Mouse (Mus musculus) hindbrain, embryonic 13.5 days (tissue): ENCODE measurements around the gene Rlbp1. TPM values are rescaled to one million over a fixed set of nuclear protein-coding genes. Genes with fewer than 3 reads are reported as not detected.

Experiments
- ATAC-seq: fragments of 200-750 bp; cut with Nextera tagmentation; 2 replicates; pipeline ENCODE4 v1.8.0; 2017; ENCODE audit warnings: moderate TSS enrichment; ENCODE audit not compliant: low FRiP score
- H3K27ac ChIP-seq: fragments of 300-500 bp; sonication (generic); 2 replicates; pipeline ENCODE4 v1.5.1; 2015; ENCODE audit warnings: inconsistent platforms, mild to moderate bottlenecking, moderate library complexity
- H3K27me3 ChIP-seq: fragments of 300-500 bp; sonication (generic); 2 replicates; pipeline ENCODE4 v1.6.1; 2015; ENCODE audit warnings: mild to moderate bottlenecking, inconsistent platforms
- H3K36me3 ChIP-seq: fragments of 300-500 bp; sonication (generic); 2 replicates; pipeline ENCODE4 v1.6.1; 2015; ENCODE audit warnings: mild to moderate bottlenecking, inconsistent platforms
- H3K4me1 ChIP-seq: fragments of 300-500 bp; sonication (generic); replicated peaks from 2 replicates; pipeline ENCODE4 v1.6.1; 2015; ENCODE audit warnings: inconsistent platforms
- H3K4me2 ChIP-seq: fragments of 300-500 bp; sonication (generic); 2 replicates; pipeline ENCODE4 v1.6.1; 2015; ENCODE audit warnings: inconsistent platforms, mild to moderate bottlenecking, moderate library complexity
- H3K4me3 ChIP-seq: fragments of 300-500 bp; sonication (generic); 2 replicates; pipeline ENCODE4 v1.5.1; 2015; ENCODE audit warnings: mild to moderate bottlenecking, inconsistent platforms
- H3K9ac ChIP-seq: fragments of 300-500 bp; sonication (generic); 2 replicates; pipeline ENCODE4 v1.6.1; 2015; ENCODE audit warnings: mild to moderate bottlenecking, inconsistent platforms
- H3K9me3 ChIP-seq: fragments of 300-500 bp; sonication (generic); 2 replicates; pipeline ENCODE4 v1.6.1; 2016; ENCODE audit warnings: inconsistent platforms
- WGBS: fragments of 180-500 bp; shearing (Covaris S2); methylation state at CpG from one replicate; pipeline ENCODE4 v1.1.7; 2015; 5-methylcytosine and 5-hydroxymethylcytosine counted together
- polyA plus RNA-seq: library from polyadenylated mRNA; unstranded; fragments of >200 nt; fragmentation: Nextera tagmentation; extraction: Ambion mirVana; gene quantifications from 2 replicates; pipeline ENCODE4 v1.2.1, GENCODE M21; 2015

Gene Rlbp1
- polyA plus RNA-seq, 1 experiment from 2014 or later, result 21.9 TPM

GRCm38 (mm10) chr7:79347108-79347813, 39.6 kb downstream of the Rlbp1 start:
- Histone ChIP-seq H3K27me3 (no peaks in the 10 kb centered on the region), H3K27ac (no peak overlapping the region; the same call in none of the 2 replicates), H3K4me1 (0 out of 2 replicates have a peak, but pooled peaks cover 8% of the 10 kb centered on the region), H3K36me3 (peaks cover 57% of the 10 kb centered on the region), H3K9ac (no peak overlapping the region), H3K4me3 (no peak overlapping the region), H3K9me3 (no peaks in the 10 kb centered on the region), H3K4me2 (no peak overlapping the region)
- WGBS, result 77% methylated on average over 13 of the region's 13 CpGs
- no peak for ATAC-seq

DNA sequence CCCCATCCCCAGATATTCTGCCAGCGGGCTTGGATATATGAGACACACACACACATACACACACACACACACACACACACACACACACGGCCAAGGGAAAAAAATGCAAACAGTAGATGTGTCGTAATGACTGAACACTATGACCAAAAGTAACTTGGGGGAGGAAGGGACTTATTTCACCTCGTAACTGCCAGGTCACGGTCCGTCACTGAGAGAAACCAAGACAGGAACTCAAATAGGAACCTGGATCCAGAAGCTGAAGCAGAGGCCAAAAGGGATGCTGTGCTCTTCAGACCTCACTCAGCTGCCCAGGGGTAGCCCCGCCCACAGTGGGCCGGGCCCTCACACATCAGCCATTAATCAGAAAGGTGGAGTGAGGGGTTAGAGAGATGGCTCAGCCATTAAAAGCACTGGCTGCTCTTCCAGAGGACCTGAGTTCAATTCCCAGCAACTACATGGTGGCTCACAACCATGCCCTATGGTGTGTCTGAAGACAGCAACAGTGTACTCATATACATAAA, 40.2 kb downstream of the Rlbp1 start:
- H3K9ac ChIP-seq, result no peak overlapping the region
- no peaks in the 10 kb centered on the region for H3K9me3 ChIP-seq
- H3K4me2 ChIP-seq, result no peak overlapping the region
- no peak overlapping the region for H3K4me3 ChIP-seq
- no peak for ATAC-seq
- H3K4me1 ChIP-seq, result 0 out of 2 replicates have a peak, but pooled peaks cover 8% of the 10 kb centered on the region
- H3K36me3 ChIP-seq, result peaks cover 50% of the 10 kb centered on the region
- WGBS, result 77% methylated on average over 8 of the region's 8 CpGs
- no peaks in the 10 kb centered on the region for H3K27me3 ChIP-seq
- no peak overlapping the region for H3K27ac ChIP-seq

DNA sequence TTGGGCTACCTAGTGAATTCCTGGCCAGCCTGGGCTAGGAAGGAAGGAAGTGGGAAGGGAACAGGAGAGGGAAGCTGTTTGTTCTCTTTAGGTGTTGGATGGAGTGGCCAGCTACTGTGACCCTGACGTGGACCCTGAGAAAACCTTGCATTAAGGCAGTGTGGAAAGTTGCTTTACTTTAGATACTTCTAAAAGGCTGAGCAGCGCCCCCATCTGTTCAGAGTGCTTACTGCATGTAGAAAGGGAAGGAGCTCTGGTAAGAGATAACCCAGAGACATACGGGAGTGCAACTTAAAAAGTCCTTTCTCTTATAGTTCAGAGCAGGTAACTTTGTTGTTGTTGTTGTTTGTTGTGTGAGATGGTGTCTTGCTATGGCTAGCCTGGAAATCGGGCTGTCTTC, 40.9 kb downstream of the Rlbp1 start:
- H3K4me3 ChIP-seq, result no peak overlapping the region
- 0 out of 2 replicates have a peak, but pooled peaks cover 8% of the 10 kb centered on the region for H3K4me1 ChIP-seq
- H3K9me3 ChIP-seq, result no peaks in the 10 kb centered on the region
- WGBS, result 64% methylated on average over 4 of the region's 4 CpGs
- no peak for ATAC-seq
- no peak overlapping the region for H3K27ac ChIP-seq
- H3K4me2 ChIP-seq, result no peak overlapping the region
- no peak overlapping the region for H3K9ac ChIP-seq
- H3K36me3 ChIP-seq, result peaks cover 43% of the 10 kb centered on the region
- H3K27me3 ChIP-seq, result no peaks in the 10 kb centered on the region

DNA sequence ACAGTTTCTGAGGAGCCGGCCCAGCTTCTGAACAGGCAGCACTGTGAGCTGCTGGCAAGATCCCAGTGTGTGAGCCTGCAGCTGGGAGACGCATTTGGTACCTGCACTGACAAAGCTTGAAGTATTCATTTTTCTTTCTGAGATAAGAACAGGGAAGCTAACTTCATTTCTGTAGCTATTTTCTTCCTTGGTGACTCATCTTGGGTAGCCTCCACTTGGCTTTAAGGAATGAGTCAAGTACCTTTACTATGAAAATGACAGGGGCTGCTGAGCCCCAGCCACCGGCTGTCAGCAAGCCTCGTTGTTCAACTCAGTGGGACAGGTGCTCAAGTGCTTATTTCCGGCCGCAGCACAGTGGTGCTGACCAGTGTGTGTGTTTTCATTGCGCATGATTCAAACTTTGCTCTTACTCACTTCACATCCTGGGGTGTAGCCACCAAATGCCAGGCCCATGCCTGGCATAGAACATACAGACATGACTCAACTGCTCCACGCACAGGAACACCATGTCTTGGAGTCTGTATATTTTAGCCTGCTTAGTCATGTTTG, 50.4 kb downstream of the Rlbp1 start:
- Histone ChIP-seq H3K4me2 (no peak overlapping the region), H3K4me3 (no peak overlapping the region), H3K9me3 (no peaks in the 10 kb centered on the region), H3K9ac (no peak overlapping the region), H3K27ac (no peak overlapping the region), H3K36me3 (peaks cover 10% of the 10 kb centered on the region), H3K4me1 (no peaks in the 10 kb centered on the region), H3K27me3 (no peaks in the 10 kb centered on the region)
- ATAC-seq, result no peak
- 93% methylated on average over 8 of the region's 8 CpGs for WGBS

DNA sequence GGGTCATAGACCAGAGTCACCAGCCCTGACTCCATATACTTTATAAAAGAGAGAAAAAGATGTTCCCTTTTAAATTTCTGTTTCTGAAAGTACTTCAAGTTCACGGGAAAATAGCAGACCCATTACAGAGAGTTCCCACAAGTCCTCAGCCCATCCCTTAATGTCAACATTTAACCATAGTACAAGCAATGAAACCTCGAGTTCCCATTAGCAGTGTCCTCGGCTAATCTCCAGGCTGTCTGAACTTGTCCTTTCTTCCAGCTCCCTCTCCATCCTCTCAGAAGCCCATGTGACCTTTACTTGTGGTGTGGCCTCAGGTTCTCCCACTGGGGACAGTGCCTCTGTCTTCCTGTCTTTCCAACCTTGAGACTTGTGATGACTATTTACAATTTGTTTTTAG, 53.4 kb downstream of the Rlbp1 start:
- Histone ChIP-seq H3K4me2 (no peak overlapping the region), H3K27ac (no peak overlapping the region; the same call in 1 of the 2 replicates), H3K4me1 (peaks cover 7% of the 10 kb centered on the region; the same call in 1 of the 2 replicates), H3K27me3 (no peaks in the 10 kb centered on the region), H3K9ac (no peak overlapping the region), H3K36me3 (peaks cover 26% of the 10 kb centered on the region), H3K4me3 (no peak overlapping the region), H3K9me3 (no peaks in the 10 kb centered on the region)
- ATAC-seq, result no peak
- 83% methylated on average over 3 of the region's 3 CpGs for WGBS

DNA sequence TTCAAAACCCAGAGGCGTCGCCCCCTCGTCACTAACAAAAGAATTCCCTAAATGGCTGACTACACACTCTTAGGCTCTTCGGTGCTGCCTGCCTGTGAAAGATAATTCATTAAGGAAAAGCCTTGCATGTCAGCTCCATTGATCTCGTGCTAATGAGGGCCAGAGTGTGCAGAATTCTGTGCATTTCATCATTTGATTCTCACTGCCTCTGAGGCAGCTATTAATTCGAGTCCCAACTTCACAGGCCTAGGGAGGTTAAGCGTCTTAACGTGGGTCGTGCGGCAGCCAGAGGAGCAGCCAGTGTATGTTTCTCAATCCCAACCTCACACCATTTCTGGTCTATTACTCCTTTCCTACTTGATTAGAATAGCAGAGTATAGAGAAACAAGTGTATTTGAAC, 55.7 kb downstream of the Rlbp1 start:
- Histone ChIP-seq H3K4me2 (no peak overlapping the region), H3K36me3 (peaks cover 38% of the 10 kb centered on the region), H3K4me1 (peaks cover 7% of the 10 kb centered on the region; the same call in 1 of the 2 replicates), H3K4me3 (no peak overlapping the region), H3K27ac (peak overlapping the region; percentile 66), H3K9ac (no peak overlapping the region), H3K9me3 (no peaks in the 10 kb centered on the region), H3K27me3 (no peaks in the 10 kb centered on the region)
- ATAC-seq, result no peak
- 26% methylated on average over 10 of the region's 10 CpGs for WGBS

DNA sequence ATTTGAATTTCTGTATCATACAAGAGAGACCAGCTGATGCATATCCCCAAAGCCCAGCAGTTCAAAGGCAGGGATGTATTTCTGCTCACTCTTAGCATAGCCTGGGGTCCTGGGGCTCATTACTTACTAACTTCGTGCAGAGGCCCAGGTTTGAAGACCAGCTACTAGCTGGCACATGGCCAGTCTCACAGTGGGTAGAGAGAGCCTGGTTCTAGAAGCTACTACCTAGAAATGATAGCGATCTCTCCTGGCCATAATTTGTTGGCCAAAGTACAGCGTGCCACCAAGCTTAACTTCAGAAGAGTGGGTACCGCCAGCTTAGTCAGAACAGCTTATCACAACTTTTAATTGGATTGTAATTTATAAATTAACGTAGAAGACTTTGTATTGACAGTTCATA, 58.1 kb downstream of the Rlbp1 start:
- WGBS, result 90% methylated on average over 5 of the region's 5 CpGs
- H3K9me3 ChIP-seq, result no peaks in the 10 kb centered on the region

More for the DNA sequence above, 58.1 kb downstream of the Rlbp1 start:
- Histone ChIP-seq H3K4me1 (peaks cover 15% of the 10 kb centered on the region), H3K36me3 (peaks cover 60% of the 10 kb centered on the region), H3K9ac (no peak overlapping the region), H3K4me3 (no peak overlapping the region), H3K4me2 (no peak overlapping the region), H3K27me3 (no peaks in the 10 kb centered on the region), H3K27ac (no peak overlapping the region)
- no peak for ATAC-seq

Other genes starting within 250 kb of the Rlbp1 start
- gene Mfge8, start 238.0 kb downstream of the Rlbp1 start, polyA plus RNA-seq, result 86.5 and 97.8 TPM in 2 replicates
- gene Abhd2, start 113.8 kb downstream of the Rlbp1 start, polyA plus RNA-seq, result 17.3 and 19.5 TPM in 2 replicates
- gene Fanci, start 4.9 kb upstream of the Rlbp1 start, polyA plus RNA-seq, result 3.2 and 3.7 TPM in 2 replicates
- 21.9 and 22.5 TPM in 2 replicates for gene Polg, start 79.3 kb upstream of the Rlbp1 start, polyA plus RNA-seq
- gene Rhcg, start 230.6 kb upstream of the Rlbp1 start, polyA plus RNA-seq, result 4.8 and 5.2 TPM in 2 replicates